Comparison of ENCODE assay signal across 7 mouse cellular contexts in the genomic region with DNA sequence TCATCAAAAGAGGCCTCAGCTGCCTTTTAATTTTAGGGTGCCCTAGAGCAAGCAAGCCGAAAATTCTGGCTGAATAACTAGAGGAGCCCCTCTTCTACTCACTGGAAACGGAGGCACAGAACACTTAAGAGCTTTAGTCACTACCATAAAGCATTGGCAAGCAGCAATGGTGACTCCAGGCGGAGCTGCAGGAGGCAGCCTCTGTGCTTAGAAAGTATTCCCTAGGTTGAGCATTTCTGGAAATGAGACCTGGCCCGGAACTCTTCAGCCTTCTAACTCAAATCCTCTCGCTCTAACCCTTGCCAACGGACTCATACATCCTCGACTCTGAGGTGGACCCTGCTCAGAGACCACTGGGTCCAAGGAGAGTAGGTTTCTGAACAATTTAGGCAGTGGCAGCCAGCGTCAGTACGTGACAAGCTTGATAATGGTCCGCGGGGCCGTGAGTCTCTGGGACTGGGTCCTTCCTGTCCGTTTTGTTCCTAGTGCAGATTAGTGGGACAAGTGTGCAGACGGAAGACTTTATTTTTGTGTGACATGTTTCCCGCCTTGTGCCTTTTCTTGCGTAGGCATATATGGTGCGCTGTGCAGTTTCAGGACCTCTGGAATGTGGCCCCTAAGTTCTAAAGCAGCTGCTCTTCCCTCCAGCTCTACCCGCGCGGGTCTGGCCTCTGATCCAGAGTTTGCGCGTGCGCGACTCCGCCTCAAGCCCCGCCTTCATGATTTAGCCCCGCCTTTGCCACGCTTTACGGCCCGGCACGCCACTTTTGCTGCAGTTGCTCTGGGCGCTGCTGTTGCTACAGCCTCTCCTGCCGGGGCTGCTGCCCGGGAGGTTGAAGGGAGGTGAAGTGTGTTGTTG. TPM values are rescaled to one million over a fixed set of nuclear protein-coding genes. Genes with fewer than 3 reads are reported as not detected.
DNase-seq lines count a peak whose midpoint lies in the region; ATAC-seq and TF ChIP-seq lines count a peak whose summit lies in the region.

Gene D230025D16Rik (plus strand): TSS at position 733 of the 859 bp plus-strand sequence.

- no peaks in the 10 kb centered on the region for H3K27me3 ChIP-seq in embryonic facial prominence, embryonic 12.5 days
- no peaks in the 10 kb centered on the region for H3K27me3 ChIP-seq in kidney, adult 2 months (replicated peaks; ENCODE audit: control insufficient read depth, insufficient read depth, low read length)
- H3K27me3 ChIP-seq in limb, embryonic 12.5 days = no peaks in the 10 kb centered on the region
- no peaks in the 10 kb centered on the region for H3K27me3 ChIP-seq in midbrain, embryonic 15.5 days (replicated peaks)
- H3K27me3 ChIP-seq in spleen, adult 2 months (ENCODE audit: control insufficient read depth, insufficient read depth, low read length) = no peaks in the 10 kb centered on the region

- peak within 1 kb of the TSS; percentile 79 for H3K27ac ChIP-seq in embryonic facial prominence, embryonic 12.5 days
- H3K27ac ChIP-seq in kidney, adult 2 months (ENCODE audit: insufficient read depth, low read depth, low read length) = peak within 1 kb of the TSS; percentile 83
- peak within 1 kb of the TSS; percentile 91 for H3K27ac ChIP-seq in limb, embryonic 12.5 days
- H3K27ac ChIP-seq in midbrain, embryonic 15.5 days = peak within 1 kb of the TSS; percentile 76
- peak within 1 kb of the TSS; percentile 82 for H3K27ac ChIP-seq in spleen, adult 2 months (ENCODE audit: insufficient read depth, low read length)

- peak; percentile 95 for TF ChIP-seq POLR2A in kidney, adult 2 months (IDR thresholded peaks at IDR 0.05; ENCODE audit: low read depth, low read length)
- TF ChIP-seq POLR2A in spleen, adult 2 months (IDR thresholded peaks at IDR 0.05; ENCODE audit: low read depth, low read length) = peak; percentile 84

- H3K4me1 ChIP-seq in embryonic facial prominence, embryonic 12.5 days = peaks cover 10% of the 10 kb centered on the region
- H3K4me1 ChIP-seq in kidney, adult 2 months (ENCODE audit: control insufficient read depth, insufficient read depth, low read length) = peaks cover 9% of the 10 kb centered on the region; the same call in 1 of the 2 replicates
- H3K4me1 ChIP-seq in limb, embryonic 12.5 days (replicated peaks) = peaks cover 18% of the 10 kb centered on the region
- H3K4me1 ChIP-seq in midbrain, embryonic 15.5 days = peaks cover 25% of the 10 kb centered on the region
- H3K4me1 ChIP-seq in spleen, adult 2 months (ENCODE audit: control insufficient read depth, insufficient read depth, insufficient read length) = peaks cover 5% of the 10 kb centered on the region; the same call in 1 of the 2 replicates

- DNase-seq in adrenal gland, postnatal 25 days = peak; percentile 97
- DNase-seq in heart, adult 18-20 months = peak; percentile 96 to 98
- peak; percentile 96 for DNase-seq in kidney, adult 2 months
- DNase-seq in spleen, adult 2 months (ENCODE audit: low read depth in 1 of 2, low spot score in 2 of 2) = peak; percentile 79 to 93

- H3K9ac ChIP-seq in embryonic facial prominence, embryonic 12.5 days = peak within 1 kb of the TSS; percentile 81
- H3K9ac ChIP-seq in limb, embryonic 12.5 days (replicated peaks) = peak within 1 kb of the TSS; percentile 87
- H3K9ac ChIP-seq in midbrain, embryonic 15.5 days = peak within 1 kb of the TSS; percentile 66

- ATAC-seq in embryonic facial prominence, embryonic 12.5 days (ENCODE audit: insufficient number of reproducible peaks, insufficient read depth, low FRiP score, low TSS enrichment) = peak; percentile 92
- ATAC-seq in limb, embryonic 12.5 days (ENCODE audit: insufficient number of reproducible peaks, insufficient read depth, low FRiP score, low TSS enrichment, low read depth) = peak; percentile 96
- peak; percentile 95 for ATAC-seq in midbrain, embryonic 15.5 days (replicated peaks)

- no peak for TF ChIP-seq CTCF in kidney, adult 2 months (conservative IDR thresholded peaks at IDR 0.05; ENCODE audit: insufficient read depth, insufficient read length, low read depth, low read length)
- no peak for TF ChIP-seq CTCF in spleen, adult 2 months (IDR thresholded peaks at IDR 0.05; ENCODE audit: extremely low read depth, insufficient read depth, insufficient read length, insufficient replicate concordance)

- 2% methylated on average over 34 of the region's 34 CpGs for WGBS in embryonic facial prominence, embryonic 12.5 days
- 2% methylated on average over 34 of the region's 34 CpGs for WGBS in kidney, adult 2 months
- WGBS in limb, embryonic 12.5 days = 2% methylated on average over 34 of the region's 34 CpGs
- 2% methylated on average over 34 of the region's 34 CpGs for WGBS in midbrain, embryonic 15.5 days
- WGBS in spleen, adult 2 months = 5% methylated on average over 34 of the region's 34 CpGs

- no peaks in the 10 kb centered on the region for H3K36me3 ChIP-seq in embryonic facial prominence, embryonic 12.5 days
- no peaks in the 10 kb centered on the region for H3K36me3 ChIP-seq in kidney, adult 2 months (ENCODE audit: control insufficient read depth, insufficient read depth, low read length)
- no peaks in the 10 kb centered on the region for H3K36me3 ChIP-seq in limb, embryonic 12.5 days
- H3K36me3 ChIP-seq in midbrain, embryonic 15.5 days (replicated peaks) = no peaks in the 10 kb centered on the region
- H3K36me3 ChIP-seq in spleen, adult 2 months (ENCODE audit: control insufficient read depth, insufficient read depth, low read length) = no peaks in the 10 kb centered on the region; the same call in 1 of the 2 replicates

- H3K4me2 ChIP-seq in embryonic facial prominence, embryonic 12.5 days (replicated peaks) = peak within 1 kb of the TSS; percentile 59
- H3K4me2 ChIP-seq in limb, embryonic 12.5 days = peak within 1 kb of the TSS; percentile 85
- peak within 1 kb of the TSS; percentile 67 for H3K4me2 ChIP-seq in midbrain, embryonic 15.5 days

- H3K4me3 ChIP-seq in embryonic facial prominence, embryonic 12.5 days = peak within 1 kb of the TSS; percentile 66
- peak within 1 kb of the TSS; percentile 91 for H3K4me3 ChIP-seq in kidney, adult 2 months (ENCODE audit: insufficient read depth, low read depth, low read length)
- H3K4me3 ChIP-seq in limb, embryonic 12.5 days (replicated peaks) = peak within 1 kb of the TSS; percentile 95
- H3K4me3 ChIP-seq in midbrain, embryonic 15.5 days = peak within 1 kb of the TSS; percentile 59
- H3K4me3 ChIP-seq in spleen, adult 2 months (ENCODE audit: extremely low read depth, insufficient read depth, insufficient read length) = peak within 1 kb of the TSS; percentile 96

- no peaks in the 10 kb centered on the region for H3K9me3 ChIP-seq in embryonic facial prominence, embryonic 12.5 days
- H3K9me3 ChIP-seq in limb, embryonic 12.5 days = no peaks in the 10 kb centered on the region
- no peaks in the 10 kb centered on the region for H3K9me3 ChIP-seq in midbrain, embryonic 15.5 days

RNA-seq across cellular contexts. Expression of gene D230025D16Rik, which starts in this region (rescaled TPM):
- 27.9 and 34.5 TPM in 2 replicates for total RNA-seq in adrenal gland, postnatal 25 days (2021)
- polyA plus RNA-seq in embryonic facial prominence, embryonic 12.5 days (2016; fragmentation: Nextera tagmentation; extraction: Ambion mirVana) = 26.3 and 26.7 TPM in 2 replicates
- total RNA-seq in heart, adult 18-20 months (2021) = 10 to 100 TPM; 18.1 to 19.4 TPM
- polyA plus RNA-seq in kidney, adult 2 months (2012; rRNA removed) = 22.1 and 23.2 TPM in 2 replicates
- polyA plus RNA-seq in limb, embryonic 12.5 days (2016; fragmentation: Nextera tagmentation; extraction: Ambion mirVana) = 25.9 and 27.2 TPM in 2 replicates
- polyA plus RNA-seq in midbrain, embryonic 15.5 days (2015; fragmentation: Nextera tagmentation; extraction: Ambion mirVana) = 37.1 and 37.6 TPM in 2 replicates
- polyA plus RNA-seq in spleen, adult 2 months (2012; rRNA removed) = 13.6 TPM in 2 replicates

Comparison
In these comparisons a context has a peak if more than half of its experiments do, and no peak if none do; other contexts are left out.
1. Peak in every context shown above with its lines: DNase-seq, ATAC-seq, H3K4me3 ChIP-seq and H3K27ac ChIP-seq.